Mouse (Mus musculus) gastrocnemius, postnatal 4 days (tissue): ENCODE results near the gene Mapk1. TPM values are rescaled to one million over a fixed set of nuclear protein-coding genes. Genes with fewer than 3 reads are reported as not detected.

Experiments
- DNase-seq, 2 experiments: peaks; one replicate each; pipeline ENCODE4 v3.0.0; 2021 to 2022; ENCODE audit warnings: low spot score in 2 of 2, mixed read lengths in 2 of 2
- total RNA-seq, 2 experiments: library from RNA; stranded (reverse); gene quantifications; 2 replicates each; pipeline ENCODE4 v1.2.3; 2021

Gene Mapk1
- total RNA-seq, 2 experiments from 2014 or later: 121 to 124 TPM

- no peak for DNase-seq
These were observed 94.9 kb downstream of the Mapk1 start for GRCm38 (mm10) chr16:17078101-17078500.

DNA sequence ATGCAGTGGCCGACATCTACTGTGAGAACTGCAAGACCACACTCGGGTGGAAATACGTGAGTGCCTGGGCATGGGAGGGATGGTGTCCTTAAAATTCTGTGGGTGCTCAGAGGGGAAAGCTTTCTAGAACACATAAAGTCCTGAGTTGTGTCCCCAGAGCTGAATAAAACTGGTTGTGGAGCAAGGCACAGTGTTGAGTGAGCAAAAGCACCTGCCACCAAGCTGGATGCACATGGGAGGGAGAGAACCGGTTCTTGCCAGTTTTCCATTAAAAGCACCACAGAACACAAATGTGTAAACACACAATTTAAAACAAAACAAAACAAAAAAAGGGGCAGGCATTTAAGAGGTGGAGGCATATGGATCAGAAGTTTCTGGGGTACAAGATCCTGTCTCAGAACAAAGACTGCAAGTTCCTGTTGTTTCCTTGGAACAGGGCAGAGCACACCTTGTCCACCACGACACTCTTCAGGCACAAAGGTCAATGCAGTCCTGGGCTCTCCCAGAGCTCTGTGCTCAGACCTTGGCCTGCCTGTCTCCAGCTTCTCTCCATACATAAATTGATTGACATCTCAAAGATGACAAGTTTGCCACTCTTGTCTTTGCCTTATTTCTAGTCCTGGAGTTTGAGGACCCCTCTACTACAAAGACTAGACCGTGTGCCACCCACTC, 99.1 kb downstream of the Mapk1 start:
- no peak for DNase-seq

DNA sequence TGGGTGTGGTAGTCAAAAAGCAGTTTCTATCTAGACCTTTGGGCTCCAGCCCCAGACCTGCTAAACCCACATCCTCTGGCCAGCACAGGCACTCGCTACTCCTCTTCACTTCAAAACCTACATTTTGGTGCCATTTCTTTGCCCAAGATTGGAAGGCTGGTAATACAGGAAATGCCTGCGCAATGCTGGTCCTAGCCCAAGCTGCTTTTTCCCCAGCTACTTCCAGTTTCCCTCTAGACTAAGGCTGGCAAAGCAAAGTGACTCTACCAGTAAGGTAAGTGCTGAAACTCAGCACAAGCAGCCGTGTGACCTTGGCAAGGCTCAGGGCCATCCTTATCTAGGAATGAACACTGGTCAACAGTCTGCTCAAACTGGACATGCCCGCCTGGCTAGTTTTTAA, 102.5 kb downstream of the Mapk1 start:
- no peak for DNase-seq

- no peak for DNase-seq
These were observed 103.1 kb downstream of the Mapk1 start for GRCm38 (mm10) chr16:17086241-17086640.

DNA sequence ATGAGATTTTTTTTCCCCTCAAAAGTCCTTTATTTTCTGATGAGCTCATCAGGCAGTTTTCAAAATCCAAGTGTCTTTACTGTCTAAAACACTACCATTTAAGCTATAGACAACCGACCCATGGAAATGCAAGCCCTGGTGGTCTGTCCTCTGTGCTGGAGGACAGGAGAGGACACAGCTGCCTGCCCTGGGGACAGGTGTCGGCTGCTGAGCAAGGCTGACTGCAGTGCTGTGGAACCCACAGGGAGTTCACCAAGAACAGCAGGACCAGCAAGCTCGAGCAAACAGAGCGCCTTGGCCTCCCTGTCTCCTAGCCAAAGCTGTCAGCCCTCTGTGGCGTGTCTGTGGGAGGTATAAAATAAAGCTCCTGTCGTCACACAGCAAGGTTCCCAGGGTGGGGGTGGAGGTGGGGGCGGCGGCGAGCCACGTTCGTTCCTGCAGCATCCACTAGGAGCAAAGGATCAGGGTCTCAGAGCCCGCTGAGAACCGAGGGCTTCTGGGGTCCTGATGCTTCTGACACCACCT, 103.5 kb downstream of the Mapk1 start:
- no peak for DNase-seq

- no peak for DNase-seq
These were observed 105.2 kb downstream of the Mapk1 start for GRCm38 (mm10) chr16:17088346-17088745.

DNA sequence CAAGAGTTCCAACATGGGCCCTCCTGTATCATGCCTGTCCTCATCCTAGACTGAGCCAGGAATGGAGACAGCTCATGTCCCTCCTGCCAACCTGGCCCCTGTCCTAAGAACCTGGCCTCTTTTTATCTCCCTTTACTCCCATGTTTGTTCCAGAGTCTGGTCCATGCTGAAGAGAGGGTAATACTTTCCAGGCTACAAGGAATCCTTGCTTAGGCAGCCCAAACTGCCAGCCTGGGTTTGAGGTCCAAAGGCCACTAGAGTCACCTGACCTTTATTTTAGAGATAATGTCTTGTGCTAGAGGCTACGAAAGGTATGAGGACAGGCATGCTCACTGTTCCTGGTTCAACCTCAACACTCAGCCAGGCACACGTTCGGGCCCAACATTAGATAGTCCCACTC, 113.8 kb downstream of the Mapk1 start:
- no peak for DNase-seq

Other genes with a start within 250 kb of the Mapk1 start
- gene Spag6l, start 153.9 kb upstream of the Mapk1 start, total RNA-seq: not detected
- gene Igll1, start 119.4 kb upstream of the Mapk1 start, total RNA-seq: not detected
- 10 to 100 TPM; 42.0 to 47.8 TPM for gene Top3b, start 112.6 kb upstream of the Mapk1 start, total RNA-seq
- under 1 TPM in 1 of 2 experiments, not detected in 1; 0.78 TPM for gene Vpreb1, start 112.5 kb upstream of the Mapk1 start, total RNA-seq
- 10 to 100 TPM; 28.4 to 28.8 TPM for gene Ppm1f, start 86.9 kb upstream of the Mapk1 start, total RNA-seq
- 1 to 10 TPM; 4.9 to 6.1 TPM for gene Ypel1, start 86.3 kb downstream of the Mapk1 start, total RNA-seq
- gene Ppil2, start 127.9 kb downstream of the Mapk1 start, total RNA-seq: 10 to 100 TPM; 48.2 to 56.1 TPM
- gene 2610318N02Rik, start 141.8 kb downstream of the Mapk1 start, total RNA-seq: 1 to 10 TPM; 1.5 to 3.0 TPM
- 1 to 10 TPM; 8.0 to 10.0 TPM for gene Sdf2l1, start 149.0 kb downstream of the Mapk1 start, total RNA-seq
- gene Ydjc, start 161.2 kb downstream of the Mapk1 start, total RNA-seq: 1 to 10 TPM in 1 of 2 experiments, under 1 TPM in 1; 0.61 to 1.1 TPM
- gene Ccdc116, start 163.8 kb downstream of the Mapk1 start, total RNA-seq: 1 to 10 TPM in 1 of 2 experiments, under 1 TPM in 1; 0.26 to 1.6 TPM
- gene Ube2l3, start 219.3 kb downstream of the Mapk1 start, total RNA-seq: 100 to 1,000 TPM; 166 to 178 TPM
- gene Rimbp3, start 225.2 kb downstream of the Mapk1 start, total RNA-seq: under 1 TPM; 0.22 to 0.29 TPM